Comparison of ENCODE assay signal across 15 mouse cellular contexts in the genomic region with DNA sequence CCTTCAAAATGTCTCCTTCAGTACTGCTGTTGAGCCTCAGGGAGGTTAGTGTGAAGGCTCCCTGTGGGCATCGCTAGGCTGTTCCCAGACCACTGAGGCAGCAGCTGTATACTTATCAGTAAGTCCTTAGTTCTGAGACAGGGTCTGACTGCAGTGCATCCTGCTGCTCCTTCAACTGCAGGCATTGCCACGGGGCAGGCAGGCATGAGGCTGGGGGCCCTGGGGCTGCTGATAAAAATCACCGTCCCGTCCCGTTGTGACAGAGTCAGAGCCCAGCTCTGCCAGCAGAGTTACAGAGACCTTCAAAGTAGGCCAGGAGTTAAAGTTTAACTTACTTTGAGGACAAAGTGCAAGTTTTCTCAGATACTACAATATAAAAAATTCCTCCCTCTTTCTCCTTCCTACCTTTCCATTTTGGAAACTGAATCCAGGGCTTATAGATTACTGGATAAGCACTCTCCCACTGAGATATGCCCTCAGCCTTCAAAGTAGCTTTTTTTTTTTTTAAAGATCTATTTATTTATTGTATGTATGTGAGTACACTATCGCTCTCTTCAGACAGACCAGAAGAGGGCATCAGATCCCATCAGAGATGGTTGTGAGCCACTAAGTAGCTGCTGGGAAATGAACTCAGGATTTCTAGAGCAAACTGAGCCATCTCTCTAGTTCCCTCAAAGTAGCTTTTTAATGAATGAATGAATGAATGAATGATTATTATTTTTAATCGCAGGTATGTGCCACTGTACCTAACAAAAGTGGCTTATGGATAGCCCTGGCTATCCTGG. TPM values are rescaled to one million over a fixed set of nuclear protein-coding genes. Genes with fewer than 3 reads are reported as not detected.
DNase-seq lines count a peak whose midpoint lies in the region; ATAC-seq and TF ChIP-seq lines count a peak whose summit lies in the region.
"Had no signal": no experiment of that assay in that cellular context is flagged by ENCODE, and none has a peak within 500 bp of the region (broad histone marks: within the 10 kb centered on the region; RNA-seq: fewer than 3 reads in every experiment).

No protein-coding gene starts in this region.

- no peak for ATAC-seq in lung, embryonic 15.5 days (ENCODE audit: borderline replicate concordance, extremely low read depth, low FRiP score, low TSS enrichment)
- ATAC-seq in stomach, embryonic 16.5 days (ENCODE audit: insufficient read depth, low FRiP score) = peak; percentile 68

- H3K27ac ChIP-seq in lung, embryonic 15.5 days = peak overlapping the region; percentile 25
- H3K27ac ChIP-seq in kidney, adult 2 months (ENCODE audit: insufficient read depth, low read depth, low read length) = peak overlapping the region; percentile 99
- H3K27ac ChIP-seq in stomach, embryonic 16.5 days (ENCODE audit: low read length) = peak overlapping the region; percentile 71
- H3K27ac ChIP-seq: heart, adult 2 months; limb, embryonic 12.5 days had no signal

- DNase-seq in lung, postnatal 10 days = no peak
- DNase-seq in kidney, adult 2 months = peak; percentile 87
- DNase-seq in liver = peak; percentile 36
- no peak for DNase-seq in c-Kit-positive CD71-positive TER-119-positive erythroid progenitor cells, embryonic 14.5 days (ENCODE audit: low spot score)
- no peak for DNase-seq in layer of hippocampus, adult 18-20 months (ENCODE audit: low spot score in 2 of 2)
- DNase-seq in embryo, embryonic 11 days = no peak
- DNase-seq: heart, adult 2 months; heart, postnatal 4 days; layer of hippocampus, adult 9-11 months; spleen, adult 18-20 months had no signal

- TF ChIP-seq POLR2A in kidney, adult 2 months (IDR thresholded peaks at IDR 0.05; ENCODE audit: low read depth, low read length) = no peak

- H3K27me3 ChIP-seq in lung, embryonic 15.5 days = no peaks in the 10 kb centered on the region
- H3K27me3 ChIP-seq in kidney, adult 2 months (replicated peaks; ENCODE audit: control insufficient read depth, insufficient read depth, low read length) = no peaks in the 10 kb centered on the region
- no peaks in the 10 kb centered on the region for H3K27me3 ChIP-seq in stomach, embryonic 16.5 days (ENCODE audit: control insufficient read depth, insufficient read depth, low read length)
- H3K27me3 ChIP-seq: limb, embryonic 12.5 days had no signal

- no peak overlapping the region for H3K9ac ChIP-seq in lung, embryonic 15.5 days
- no peak overlapping the region for H3K9ac ChIP-seq in stomach, embryonic 16.5 days (ENCODE audit: low read length)
- H3K9ac ChIP-seq: limb, embryonic 12.5 days had no signal

- H3K4me3 ChIP-seq in lung, embryonic 15.5 days = no peak overlapping the region
- peak overlapping the region; percentile 20; the same call in 1 of the 2 replicates for H3K4me3 ChIP-seq in kidney, adult 2 months (ENCODE audit: insufficient read depth, low read depth, low read length)
- H3K4me3 ChIP-seq in stomach, embryonic 16.5 days (replicated peaks; ENCODE audit: low read length) = no peak overlapping the region
- H3K4me3 ChIP-seq: erythroblast, embryonic 14.5 days; heart, adult 2 months; limb, embryonic 12.5 days; myocyte had no signal

- no peak for TF ChIP-seq CTCF in kidney, adult 2 months (conservative IDR thresholded peaks at IDR 0.05; ENCODE audit: insufficient read depth, insufficient read length, low read depth, low read length)

- peaks cover 14% of the 10 kb centered on the region; the same call in 1 of the 2 replicates for H3K36me3 ChIP-seq in lung, embryonic 15.5 days
- H3K36me3 ChIP-seq in kidney, adult 2 months (ENCODE audit: control insufficient read depth, insufficient read depth, low read length) = no peaks in the 10 kb centered on the region
- H3K36me3 ChIP-seq in stomach, embryonic 16.5 days (ENCODE audit: control insufficient read depth, insufficient read depth, low read length) = no peaks in the 10 kb centered on the region

- 64% methylated on average over 7 of the region's 7 CpGs for WGBS in lung, embryonic 15.5 days
- 53% methylated on average over 7 of the region's 7 CpGs for WGBS in kidney, adult 2 months
- 68% methylated on average over 7 of the region's 7 CpGs for WGBS in stomach, embryonic 16.5 days

- no peaks in the 10 kb centered on the region for H3K9me3 ChIP-seq in lung, embryonic 15.5 days
- no peaks in the 10 kb centered on the region for H3K9me3 ChIP-seq in stomach, embryonic 16.5 days (replicated peaks; ENCODE audit: control insufficient read depth, low read length)
- H3K9me3 ChIP-seq: limb, embryonic 12.5 days had no signal

- 0 out of 2 replicates have a peak, but pooled peaks cover 6% of the 10 kb centered on the region for H3K4me1 ChIP-seq in lung, embryonic 15.5 days
- peaks cover 35% of the 10 kb centered on the region for H3K4me1 ChIP-seq in kidney, adult 2 months (ENCODE audit: control insufficient read depth, insufficient read depth, low read length)
- H3K4me1 ChIP-seq in stomach, embryonic 16.5 days (ENCODE audit: control insufficient read depth, insufficient read depth, low read length) = peaks cover 4% of the 10 kb centered on the region; the same call in 1 of the 2 replicates

- H3K4me2 ChIP-seq in lung, embryonic 15.5 days = no peak overlapping the region
- no peak overlapping the region for H3K4me2 ChIP-seq in stomach, embryonic 16.5 days (ENCODE audit: low read depth, low read length)
- H3K4me2 ChIP-seq: limb, embryonic 12.5 days had no signal

RNA-seq across cellular contexts. Expression of gene Fxn, which starts 14.2 kb away (rescaled TPM):
- 52.3 and 54.6 TPM in 2 replicates for polyA plus RNA-seq in lung, embryonic 15.5 days (2015; fragmentation: Nextera tagmentation; extraction: Ambion mirVana)
- 25.7 and 29.2 TPM in 2 replicates for polyA plus RNA-seq in kidney, adult 2 months (2012; rRNA removed)
- polyA plus RNA-seq in stomach, embryonic 16.5 days (2015; fragmentation: Nextera tagmentation; extraction: Ambion mirVana) = 32.5 and 40.2 TPM in 2 replicates
- total RNA-seq in layer of hippocampus, adult 18-20 months (2021) = 1 to 10 TPM; 6.9 to 9.5 TPM

RNA-seq across cellular contexts. Expression of gene Tjp2, which starts 41.4 kb away (rescaled TPM):
- 36.6 and 38.6 TPM in 2 replicates for polyA plus RNA-seq in lung, embryonic 15.5 days (2015; fragmentation: Nextera tagmentation; extraction: Ambion mirVana)
- polyA plus RNA-seq in kidney, adult 2 months (2012; rRNA removed) = 13.0 and 13.4 TPM in 2 replicates
- 30.4 and 31.1 TPM in 2 replicates for polyA plus RNA-seq in stomach, embryonic 16.5 days (2015; fragmentation: Nextera tagmentation; extraction: Ambion mirVana)
- 10 to 100 TPM; 21.8 to 23.2 TPM for total RNA-seq in layer of hippocampus, adult 18-20 months (2021)

Comparison
In these comparisons a context has a peak if more than half of its experiments do, and no peak if none do; other contexts are left out.
1. H3K27ac ChIP-seq: peak in every context shown above with its lines; median percentile 99 in kidney, adult 2 months; 71 in stomach, embryonic 16.5 days; 25 in lung, embryonic 15.5 days.
2. DNase-seq: peak in kidney, adult 2 months (single experiment) and liver (single experiment); none in lung, postnatal 10 days (single experiment), c-Kit-positive CD71-positive TER-119-positive erythroid progenitor cells, embryonic 14.5 days (single experiment), layer of hippocampus, adult 18-20 months (0 of 2) and embryo, embryonic 11 days (single experiment).